Mouse (Mus musculus): ENCODE measurements around the gene Gm9736.
"Not testable (repeated sequence)": the region's sequence is repeated elsewhere in the genome, so short reads cannot be mapped to it uniquely, and the experiment has no call there.

Gene Gm9736
- long read RNA-seq, experiment 1 = 0 reads
- long read RNA-seq, experiment 2 = 0 reads

DNA sequence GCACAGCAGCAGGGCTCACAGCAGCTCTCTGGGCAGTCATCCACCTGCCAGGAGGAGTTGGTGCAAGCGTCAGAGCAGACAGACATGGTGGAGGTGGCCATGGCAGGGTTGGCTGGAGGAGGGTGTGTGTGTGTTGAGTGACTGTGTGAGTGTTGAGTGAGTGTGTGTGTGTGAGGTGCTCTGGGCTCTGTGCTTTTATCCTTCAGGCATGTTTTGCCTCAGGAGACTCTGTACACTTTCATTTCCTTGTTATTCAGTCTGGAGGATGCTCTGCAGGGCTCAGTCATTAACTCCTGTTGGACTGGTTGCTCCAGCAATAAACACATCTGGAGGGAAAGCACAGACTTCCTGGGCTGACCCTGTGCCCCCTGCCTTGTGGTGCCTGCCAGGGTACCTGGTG is at the start of gene Gm9736:
Gm9736 (minus strand) TSS at position 101 of the 400 bp plus-strand sequence.
- intact Hi-C loops (cut with DNase I) = not testable (repeated sequence)

DNA sequence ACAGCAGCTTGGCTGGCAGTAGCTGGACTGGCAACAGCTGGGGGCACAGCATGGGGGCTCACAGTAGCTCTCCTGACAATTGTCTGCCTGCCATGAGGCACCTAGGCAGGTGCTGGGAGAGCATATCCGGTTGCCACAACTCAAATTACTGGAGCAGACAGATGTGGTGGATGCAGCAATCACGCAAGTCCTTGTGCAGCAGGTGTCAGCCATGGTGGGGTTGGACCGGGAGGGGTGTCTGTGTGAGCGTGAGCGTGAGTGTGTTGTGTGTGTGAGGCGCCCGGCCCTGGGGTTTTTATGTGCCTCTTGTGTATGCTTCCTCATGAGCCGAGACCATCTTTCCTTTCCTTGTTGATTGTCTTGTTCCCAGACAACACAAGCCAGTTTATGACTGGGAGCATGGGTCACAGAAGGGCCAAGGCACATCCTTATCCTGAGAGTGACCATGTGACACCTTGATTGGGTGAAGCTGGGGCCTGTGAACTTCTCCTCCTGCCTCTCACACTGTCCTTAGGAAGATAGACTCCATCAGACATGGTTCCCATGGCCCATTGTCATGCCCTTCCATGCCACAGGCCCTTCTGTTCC is 47.9 kb upstream of the Gm9736 start, which contains the start of gene Gm19668:
Gm19668 (minus strand) TSS at position 213 of the 588 bp plus-strand sequence.
- intact Hi-C loops (cut with DNase I) = no loop called here

DNA sequence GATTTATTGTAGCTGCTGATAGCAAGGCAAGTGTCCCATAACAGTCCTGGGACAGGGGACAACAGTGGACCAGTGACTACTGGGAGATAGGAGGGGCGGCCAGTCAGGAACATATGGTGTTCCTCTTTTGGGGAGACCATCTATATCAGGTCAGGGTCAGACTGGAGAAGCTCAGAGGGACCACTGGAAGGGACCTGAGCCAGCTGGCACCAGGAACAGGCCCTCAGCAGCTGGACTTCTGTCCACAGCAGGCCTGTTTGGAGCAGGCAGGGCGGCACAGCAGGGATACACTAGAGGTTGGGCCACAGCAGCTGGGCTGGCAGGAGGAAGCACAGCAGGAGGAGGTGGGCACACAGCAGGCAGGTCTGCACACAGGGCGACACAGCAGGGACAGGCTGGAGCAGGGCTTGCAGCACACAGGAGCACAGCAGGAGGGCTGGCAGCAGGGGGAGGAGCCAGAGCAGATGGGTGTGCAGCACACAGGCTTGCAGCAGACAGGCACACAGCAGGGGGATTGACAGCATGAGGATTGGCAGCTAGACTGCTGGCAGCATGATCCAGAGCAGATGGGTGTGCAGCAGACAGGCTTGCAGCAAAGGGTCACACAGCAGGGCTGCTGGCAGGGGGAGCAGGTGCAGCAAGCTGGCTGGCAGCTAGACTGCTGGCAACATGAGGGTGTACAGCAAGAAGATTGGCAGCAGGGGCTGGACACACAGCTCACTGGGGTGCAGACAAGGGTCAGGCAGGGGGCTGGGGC is 47.2 kb upstream of the Gm9736 start:
- intact Hi-C loops (cut with DNase I) = not testable (repeated sequence)

DNA sequence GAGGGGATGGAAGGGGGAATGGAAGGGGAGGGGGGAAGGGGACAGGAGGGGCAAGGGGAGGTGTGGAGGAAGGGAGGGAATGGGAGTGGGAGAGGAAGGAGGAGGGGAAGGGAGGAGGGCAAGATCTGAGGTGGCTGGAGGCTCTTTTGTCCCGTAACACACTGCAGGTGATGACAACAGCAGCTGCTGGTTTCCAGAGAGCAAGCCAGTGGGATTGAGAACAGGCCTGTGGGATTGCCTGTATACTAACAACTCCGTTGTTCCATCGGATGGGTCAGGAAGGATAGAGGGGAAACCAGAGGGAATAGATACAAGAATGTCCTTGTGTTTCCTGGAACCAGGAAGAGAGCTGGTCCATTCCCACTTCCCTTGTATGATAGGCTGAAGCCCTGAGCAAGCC is 46.5 kb upstream of the Gm9736 start:
- intact Hi-C loops (cut with DNase I) = no loop called here

DNA sequence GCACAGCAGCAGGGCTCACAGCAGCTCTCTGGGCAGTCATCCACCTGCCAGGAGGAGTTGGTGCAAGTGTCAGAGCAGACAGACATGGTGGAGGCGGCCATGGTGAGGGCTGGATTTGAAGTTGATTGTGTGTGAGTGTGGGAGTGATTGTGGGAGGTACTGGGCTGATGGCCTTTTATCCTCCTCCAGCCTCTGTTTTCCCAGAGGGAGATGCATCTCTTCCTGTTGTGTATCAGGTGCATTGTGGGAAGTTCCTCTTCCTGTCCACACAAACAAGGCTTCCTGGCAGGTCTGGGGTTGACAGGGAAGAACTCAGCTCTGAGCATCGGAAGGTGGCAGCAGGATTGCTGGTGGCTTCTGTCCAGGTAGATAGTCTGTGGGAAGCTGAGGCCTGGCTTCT is 43.8 kb upstream of the Gm9736 start, which contains the start of gene Gm9639:
Gm9639 (minus strand) TSS at position 101 of the 400 bp plus-strand sequence.
- intact Hi-C loops (cut with DNase I) = no loop called here

DNA sequence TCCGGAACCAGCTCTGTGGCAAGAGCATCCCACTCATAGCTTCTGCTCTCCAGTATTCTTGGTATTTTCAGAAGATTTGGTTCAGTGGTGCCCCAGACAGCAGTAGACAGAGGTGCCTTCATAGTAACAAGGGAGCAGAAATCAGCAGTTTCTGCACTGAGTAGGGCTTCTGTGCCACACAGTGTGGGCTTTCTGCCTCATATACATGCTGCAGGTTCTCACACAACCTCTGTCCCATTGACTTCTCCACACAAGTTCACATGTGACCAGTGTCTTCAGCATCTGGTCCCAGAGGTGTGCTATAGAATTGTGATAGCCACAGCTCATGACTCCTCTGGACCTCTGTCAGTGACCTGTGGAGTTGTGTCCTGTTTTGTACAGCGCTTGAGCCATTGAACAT is 37.5 kb upstream of the Gm9736 start:
- intact Hi-C loops (cut with DNase I) = no loop called here

DNA sequence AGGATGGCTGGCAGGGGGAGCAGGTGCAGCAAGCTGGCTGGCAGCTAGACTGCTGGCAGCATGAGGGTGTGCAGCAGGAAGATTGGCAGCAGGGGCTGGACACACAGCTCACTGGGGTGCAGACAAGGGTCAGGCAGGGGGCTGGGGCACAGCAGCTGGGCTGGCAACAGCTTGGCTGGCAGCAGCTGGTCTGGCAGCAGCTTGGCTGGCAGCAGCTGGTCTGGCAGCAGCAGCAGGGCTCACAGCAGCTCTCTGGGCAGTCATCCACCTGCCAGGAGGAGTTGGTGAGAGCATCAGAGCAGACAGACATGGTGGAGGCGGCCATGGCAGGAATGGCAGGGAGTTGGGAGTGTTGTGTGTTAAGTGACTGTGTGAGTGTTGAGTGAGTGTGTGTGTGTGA is 36.7 kb upstream of the Gm9736 start, which contains the start of gene Gm7137:
Gm7137 (minus strand) TSS at position 325 of the 400 bp plus-strand sequence.
- intact Hi-C loops (cut with DNase I) = not testable (repeated sequence)

DNA sequence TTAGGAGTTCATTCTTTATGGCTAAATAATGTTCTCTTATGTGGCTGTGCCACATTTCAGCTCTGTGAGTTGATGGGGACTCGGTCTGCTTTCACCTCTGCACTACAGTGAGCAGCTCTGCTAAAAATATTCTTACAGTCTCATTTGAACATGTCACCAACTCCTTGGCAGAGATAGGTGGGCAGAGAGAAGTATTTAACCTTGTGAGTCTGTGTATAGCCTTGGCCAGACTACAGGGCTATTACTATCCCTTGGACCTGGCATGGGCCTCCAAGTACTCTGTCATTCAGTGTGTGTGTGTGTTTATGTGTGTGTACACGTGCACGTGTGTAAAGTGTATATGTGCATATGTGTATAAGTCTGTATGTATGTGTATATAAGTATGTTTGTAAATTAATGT is 32.2 kb upstream of the Gm9736 start:
- intact Hi-C loops (cut with DNase I) = not testable (repeated sequence)

DNA sequence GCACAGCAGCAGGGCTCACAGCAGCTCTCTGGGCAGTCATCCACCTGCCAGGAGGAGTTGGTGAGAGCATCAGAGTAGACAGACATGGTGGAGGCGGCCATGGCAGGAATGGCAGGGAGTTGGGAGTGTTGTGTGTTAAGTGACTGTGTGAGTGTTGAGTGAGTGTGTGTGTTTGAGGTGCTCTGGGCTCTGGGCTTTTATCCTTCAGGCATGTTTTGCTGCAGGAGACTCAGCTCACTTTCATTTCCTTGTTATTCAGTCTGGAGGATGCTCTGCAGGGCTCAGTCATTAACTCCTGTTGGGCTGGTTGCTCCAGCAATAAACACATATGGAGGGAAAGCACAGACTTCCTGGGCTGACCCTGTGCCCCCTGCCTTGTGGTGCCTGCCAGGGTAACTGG is 31.3 kb upstream of the Gm9736 start, which contains the start of gene Gm3250:
Gm3250 (minus strand) TSS at position 101 of the 400 bp plus-strand sequence.
- intact Hi-C loops (cut with DNase I) = not testable (repeated sequence)

DNA sequence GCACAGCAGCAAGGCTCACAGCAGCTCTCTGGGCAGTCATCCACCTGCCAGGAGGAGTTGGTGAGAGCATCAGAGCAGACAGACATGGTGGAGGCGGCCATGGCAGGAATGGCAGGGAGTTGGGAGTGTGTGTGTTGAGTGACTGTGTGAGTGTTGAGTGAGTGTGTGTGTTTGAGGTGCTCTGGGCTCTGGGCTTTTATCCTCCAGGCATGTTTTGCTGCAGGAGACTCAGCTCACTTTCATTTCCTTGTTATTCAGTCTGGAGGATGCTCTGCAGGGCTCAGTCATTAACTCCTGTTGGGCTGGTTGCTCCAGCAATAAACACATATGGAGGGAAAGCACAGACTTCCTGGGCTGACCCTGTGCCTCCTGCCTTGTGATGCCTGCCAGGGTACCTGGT is 25.7 kb upstream of the Gm9736 start, which contains the start of gene Gm7138:
Gm7138 (minus strand) TSS at position 101 of the 400 bp plus-strand sequence.
- intact Hi-C loops (cut with DNase I) = not testable (repeated sequence)

DNA sequence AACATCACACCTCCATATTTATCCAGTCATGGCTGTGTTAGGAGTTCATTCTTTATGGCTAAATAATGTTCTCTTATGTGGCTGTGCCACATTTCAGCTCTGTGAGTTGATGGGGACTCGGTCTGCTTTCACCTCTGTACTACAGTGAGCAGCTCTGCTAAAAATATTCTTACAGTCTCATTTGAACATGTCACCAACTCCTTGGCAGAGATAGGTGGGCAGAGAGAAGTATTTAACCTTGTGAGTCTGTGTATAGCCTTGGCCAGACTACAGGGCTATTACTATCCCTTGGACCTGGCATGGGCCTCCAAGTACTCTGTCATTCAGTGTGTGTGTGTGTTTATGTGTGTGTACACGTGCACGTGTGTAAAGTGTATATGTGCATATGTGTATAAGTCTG is 21.0 kb upstream of the Gm9736 start:
- intact Hi-C loops (cut with DNase I) = not testable (repeated sequence)

DNA sequence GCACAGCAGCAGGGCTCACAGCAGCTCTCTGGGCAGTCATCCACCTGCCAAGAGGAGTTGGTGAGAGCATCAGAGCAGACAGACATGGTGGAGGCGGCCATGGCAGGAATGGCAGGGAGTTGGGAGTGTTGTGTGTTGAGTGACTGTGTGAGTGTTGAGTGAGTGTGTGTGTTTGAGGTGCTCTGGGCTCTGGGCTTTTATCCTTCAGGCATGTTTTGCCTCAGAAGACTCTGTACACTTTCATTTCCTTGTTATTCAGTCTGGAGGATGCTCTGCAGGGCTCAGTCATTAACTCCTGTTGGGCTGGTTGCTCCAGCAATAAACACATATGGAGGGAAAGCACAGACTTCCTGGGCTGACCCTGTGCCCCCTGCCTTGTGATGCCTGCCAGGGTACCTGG is 20.1 kb upstream of the Gm9736 start, which contains the start of gene Gm3238:
Gm3238 (minus strand) TSS at position 101 of the 400 bp plus-strand sequence.
- intact Hi-C loops (cut with DNase I) = not testable (repeated sequence)

DNA sequence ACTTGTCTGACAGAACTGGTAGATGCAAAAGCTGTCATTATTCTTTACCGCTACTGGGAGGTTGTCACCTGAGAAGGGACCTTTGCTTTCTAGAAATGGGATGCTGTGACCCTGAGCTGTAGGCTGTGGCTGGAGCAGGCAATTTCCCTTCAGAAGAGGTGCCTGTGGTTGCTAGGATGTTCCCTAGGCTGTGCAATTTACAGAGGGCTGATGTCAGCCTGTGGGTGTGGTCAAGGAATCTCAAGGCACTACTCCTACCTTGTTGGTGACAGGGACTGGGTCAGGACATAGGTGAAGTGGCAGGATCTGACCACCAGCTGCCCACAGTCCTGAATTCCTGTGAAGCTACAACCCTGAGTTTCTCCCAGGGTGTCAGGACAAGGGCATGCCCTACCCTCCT is 18.6 kb upstream of the Gm9736 start:
- intact Hi-C loops (cut with DNase I) = no loop called here

DNA sequence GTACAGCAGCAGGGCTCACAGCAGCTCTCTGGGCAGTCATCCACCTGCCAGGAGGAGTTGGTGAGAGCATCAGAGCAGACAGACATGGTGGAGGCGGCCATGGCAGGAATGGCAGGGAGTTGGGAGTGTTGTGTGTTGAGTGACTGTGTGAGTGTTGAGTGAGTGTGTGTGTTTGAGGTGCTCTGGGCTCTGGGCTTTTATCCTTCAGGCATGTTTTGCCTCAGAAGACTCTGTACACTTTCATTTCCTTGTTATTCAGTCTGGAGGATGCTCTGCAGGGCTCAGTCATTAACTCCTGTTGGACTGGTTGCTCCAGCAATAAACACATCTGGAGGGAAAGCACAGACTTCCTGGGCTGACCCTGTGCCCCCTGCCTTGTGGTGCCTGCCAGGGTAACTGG is 8.4 kb upstream of the Gm9736 start, which contains the start of gene Gm3233:
Gm3233 (minus strand) TSS at position 101 of the 400 bp plus-strand sequence.
- intact Hi-C loops (cut with DNase I) = not testable (repeated sequence)

DNA sequence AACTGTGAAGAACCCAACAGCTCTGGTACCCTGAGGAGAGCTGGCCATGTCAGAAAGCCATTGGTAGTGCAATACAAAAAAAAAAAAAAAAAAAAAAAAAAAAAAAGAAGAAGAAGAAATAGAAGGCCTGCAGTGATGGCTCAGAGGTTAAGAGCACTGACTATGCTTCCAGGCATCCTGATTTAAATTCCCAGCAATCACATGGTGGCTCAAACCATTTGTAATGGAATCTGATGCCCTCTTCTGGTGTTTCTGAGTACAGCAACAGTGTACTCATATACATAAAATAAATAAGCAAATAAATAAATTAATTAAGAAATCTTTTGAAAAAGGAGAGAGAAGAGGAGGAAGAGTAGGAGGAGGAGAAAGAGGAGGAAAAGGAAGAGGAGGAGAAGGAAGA is 2.3 kb upstream of the Gm9736 start:
- intact Hi-C loops (cut with DNase I) = no loop called here

DNA sequence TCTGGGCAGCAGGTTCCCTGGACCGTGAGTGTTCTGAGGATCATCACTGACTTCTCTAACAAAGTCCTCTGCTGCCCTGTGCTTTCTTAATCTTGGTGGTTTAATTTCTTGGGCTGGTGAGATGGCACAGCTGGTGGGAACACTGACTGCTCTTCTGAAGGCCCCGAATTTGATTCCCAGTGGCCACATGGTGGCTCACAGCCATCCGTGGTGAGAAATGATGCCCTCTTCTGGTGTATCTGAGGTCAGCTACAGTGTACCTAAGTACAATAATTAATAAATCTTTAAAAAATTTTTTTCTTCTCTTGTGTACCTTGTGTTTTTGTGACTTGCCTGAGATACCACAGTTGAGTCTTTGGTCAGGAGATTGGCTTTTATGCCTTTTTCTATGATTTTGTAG is 1.2 kb upstream of the Gm9736 start:
- intact Hi-C loops (cut with DNase I) = not testable (repeated sequence)

DNA sequence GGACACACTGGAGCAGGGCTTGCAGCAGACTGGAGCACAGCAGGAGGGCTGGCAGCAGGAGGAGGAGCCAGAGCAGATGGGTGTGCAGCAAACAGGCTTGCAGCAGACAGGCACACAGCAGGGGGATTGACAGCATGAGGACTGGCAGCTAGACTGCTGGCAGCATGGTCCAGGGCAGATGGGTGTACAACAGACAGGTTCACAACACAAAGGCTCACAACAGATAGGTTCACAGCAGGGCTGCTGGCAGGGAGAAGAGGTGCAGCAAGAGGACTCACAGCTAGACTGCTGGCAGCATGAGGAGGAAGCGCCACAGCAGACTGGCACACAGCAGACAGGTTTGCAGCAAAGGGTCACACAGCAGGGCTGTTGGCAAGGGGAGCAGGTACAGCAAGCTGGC is 468 bp downstream of the Gm9736 start:
- intact Hi-C loops (cut with DNase I) = not testable (repeated sequence)

DNA sequence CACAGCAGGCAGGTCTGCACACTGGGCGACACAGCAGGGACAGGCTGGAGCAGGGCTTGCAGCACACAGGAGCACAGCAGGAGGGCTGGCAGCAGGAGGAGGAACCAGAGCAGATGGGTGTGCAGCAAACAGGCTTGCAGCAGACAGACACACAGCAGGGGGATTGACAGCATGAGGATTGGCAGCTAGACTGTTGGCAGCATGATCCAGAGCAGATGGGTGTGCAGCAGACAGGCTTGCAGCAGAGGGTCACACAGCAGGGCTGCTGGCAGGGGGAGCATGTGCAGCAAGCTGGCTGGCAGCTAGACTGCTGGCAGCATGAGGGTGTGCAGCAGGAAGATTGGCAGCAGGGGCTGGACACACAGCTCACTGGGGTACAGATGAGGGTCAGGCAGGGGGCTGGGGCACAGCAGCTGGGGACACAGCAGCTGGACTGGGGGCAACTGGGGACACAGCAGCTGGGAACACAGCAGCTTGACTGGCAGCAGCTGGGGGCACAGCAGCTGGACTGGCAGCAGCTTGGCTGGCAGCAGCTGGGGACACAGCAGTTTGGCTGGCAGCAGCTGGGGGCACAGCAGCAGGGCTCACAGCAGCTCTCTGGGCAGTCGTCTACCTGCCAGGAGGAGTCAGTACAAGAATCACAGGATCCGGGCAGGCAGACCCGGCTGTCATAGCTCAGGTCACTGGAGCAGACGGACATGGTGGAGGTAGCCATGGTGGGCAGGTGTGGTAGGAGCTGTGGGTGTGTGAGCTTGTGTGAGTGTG is 9.0 kb downstream of the Gm9736 start, which contains the start of gene Gm18596:
Gm18596 (minus strand) TSS at position 715 of the 765 bp plus-strand sequence.
- intact Hi-C loops (cut with DNase I) = not testable (repeated sequence)

DNA sequence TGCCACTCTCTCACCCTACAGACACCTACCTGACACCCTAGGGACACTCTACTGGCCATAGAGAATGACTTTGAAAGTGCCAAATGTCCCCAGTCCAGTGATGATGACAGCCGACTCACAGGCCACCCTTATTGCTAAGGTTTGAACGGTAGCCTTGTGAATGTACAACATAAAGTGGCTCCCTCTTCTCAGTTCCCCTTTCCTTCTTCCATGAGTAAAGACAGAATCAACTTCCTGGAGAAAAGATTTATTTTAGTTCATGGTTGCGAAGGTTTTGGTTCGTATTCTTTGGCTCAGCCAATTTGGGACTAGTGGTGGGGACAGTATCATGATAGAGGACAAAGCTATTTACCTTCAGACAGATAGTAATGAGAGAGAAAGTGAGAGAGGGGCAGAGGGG is 12.2 kb downstream of the Gm9736 start:
- intact Hi-C loops (cut with DNase I) = no loop called here

DNA sequence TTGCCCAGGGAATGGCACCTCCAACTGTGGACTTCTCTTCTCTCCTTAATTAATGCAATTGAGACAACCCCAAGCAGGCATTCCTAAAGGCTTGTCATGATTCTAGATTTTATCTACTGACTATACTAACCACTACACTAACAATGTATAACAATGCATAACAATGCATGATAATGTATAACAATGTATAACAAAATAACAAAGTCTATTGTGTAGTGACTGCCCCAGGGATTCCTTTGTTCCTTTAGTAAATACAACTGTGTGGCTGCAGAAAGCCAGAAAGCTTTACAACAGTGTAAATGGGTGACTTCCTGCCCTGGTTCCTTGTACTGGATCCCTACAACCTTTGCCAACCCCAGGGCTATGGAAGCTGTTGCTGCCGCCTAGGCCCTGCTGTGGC is 15.2 kb downstream of the Gm9736 start:
- intact Hi-C loops (cut with DNase I) = no loop called here

DNA sequence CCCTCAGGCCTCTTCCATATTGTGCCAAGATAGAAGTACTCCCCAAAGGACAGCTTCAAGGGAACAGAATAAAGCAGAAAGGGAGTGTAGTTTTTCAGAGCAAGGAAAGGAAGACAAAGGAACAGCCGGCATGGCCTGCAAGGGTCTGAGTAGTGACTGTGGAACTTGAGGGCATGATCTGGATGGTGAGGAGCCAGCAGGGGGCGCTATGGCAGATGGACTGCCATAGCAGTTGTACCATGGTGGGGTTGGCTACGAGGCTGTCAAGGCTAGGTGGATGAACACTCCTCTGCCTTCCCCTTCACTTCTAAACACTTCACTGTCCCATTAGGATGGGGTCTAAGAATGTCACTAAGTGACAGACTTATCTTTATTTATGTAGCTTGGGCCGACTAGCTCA is 21.9 kb downstream of the Gm9736 start:
- intact Hi-C loops (cut with DNase I) = loop anchor here (5.0 kb wide), 1 partner anchor 148 kb away; no protein-coding TSS in a partner anchor

All from adrenal gland (tissue).